Comparison of ENCODE assay signal across 8 mouse cellular contexts in genomic region chr16:32499430-32500037, GRCm38 (mm10). TPM values are rescaled to one million over a fixed set of nuclear protein-coding genes. Genes with fewer than 3 reads are reported as not detected.
DNase-seq lines count a peak whose midpoint lies in the region; ATAC-seq and TF ChIP-seq lines count a peak whose summit lies in the region.

No protein-coding gene starts in this region.

- peaks cover 9% of the 10 kb centered on the region; the same call in 1 of the 2 replicates for H3K27me3 ChIP-seq in forebrain, embryonic 10.5 days (ENCODE audit: poor library complexity, severe bottlenecking)
- peaks cover 5% of the 10 kb centered on the region for H3K27me3 ChIP-seq in heart, embryonic 16.5 days (ENCODE audit: control insufficient read depth, insufficient read depth, low read length)
- H3K27me3 ChIP-seq in liver, postnatal 0 days (ENCODE audit: insufficient read depth, low read length): no peaks in the 10 kb centered on the region
- H3K27me3 ChIP-seq in neural tube, embryonic 15.5 days (replicated peaks): no peaks in the 10 kb centered on the region

- peak overlapping the region; percentile 87 for H3K27ac ChIP-seq in forebrain, embryonic 10.5 days
- no peak overlapping the region for H3K27ac ChIP-seq in heart, embryonic 16.5 days (ENCODE audit: low read length)
- H3K27ac ChIP-seq in liver, postnatal 0 days (ENCODE audit: low read depth): no peak overlapping the region
- H3K27ac ChIP-seq in neural tube, embryonic 15.5 days (replicated peaks): peak overlapping the region; percentile 60

- H3K4me2 ChIP-seq in heart, embryonic 16.5 days (ENCODE audit: low read depth, low read length): peak overlapping the region; percentile 63
- peak overlapping the region; percentile 62 for H3K4me2 ChIP-seq in liver, postnatal 0 days (ENCODE audit: low read depth, low read length)
- H3K4me2 ChIP-seq in neural tube, embryonic 15.5 days: peak overlapping the region; percentile 69

- no peaks in the 10 kb centered on the region for H3K36me3 ChIP-seq in forebrain, embryonic 10.5 days (replicated peaks)
- H3K36me3 ChIP-seq in heart, embryonic 16.5 days (ENCODE audit: control insufficient read depth, insufficient read depth): no peaks in the 10 kb centered on the region
- no peaks in the 10 kb centered on the region for H3K36me3 ChIP-seq in liver, postnatal 0 days (replicated peaks; ENCODE audit: insufficient read depth, low read length)
- H3K36me3 ChIP-seq in neural tube, embryonic 15.5 days: no peaks in the 10 kb centered on the region

- no peak for TF ChIP-seq EP300 in liver, postnatal 0 days (IDR thresholded peaks at IDR 0.05; ENCODE audit: low read depth)

- peak; percentile 78 for DNase-seq in c-Kit-negative CD71-positive TER-119-positive erythroid progenitor cells, embryonic 14.5 days (ENCODE audit: low read depth, low spot score)
- DNase-seq in forebrain, embryonic 10.5 days (ENCODE audit: extremely low spot score, low spot score): peak; percentile 92
- peak; percentile 94 for DNase-seq in kidney, postnatal 4 days
- peak; percentile 91 for DNase-seq in liver, postnatal 0 days
- peak; percentile 94 for DNase-seq in testis, postnatal 10 days (ENCODE audit: low spot score)

- H3K9me3 ChIP-seq in forebrain, embryonic 10.5 days: no peaks in the 10 kb centered on the region
- no peaks in the 10 kb centered on the region for H3K9me3 ChIP-seq in heart, embryonic 16.5 days (replicated peaks; ENCODE audit: control insufficient read depth, low read length)
- H3K9me3 ChIP-seq in liver, postnatal 0 days (ENCODE audit: low read length): no peaks in the 10 kb centered on the region
- H3K9me3 ChIP-seq in neural tube, embryonic 15.5 days (replicated peaks): no peaks in the 10 kb centered on the region

- WGBS in forebrain, embryonic 10.5 days: 11% methylated on average over 22 of the region's 22 CpGs
- WGBS in heart, embryonic 16.5 days: 10% methylated on average over 22 of the region's 22 CpGs
- WGBS in liver, postnatal 0 days (ENCODE audit: insufficient replicate concordance): 13% methylated on average over 22 of the region's 22 CpGs
- 9% methylated on average over 22 of the region's 22 CpGs for WGBS in neural tube, embryonic 15.5 days

- H3K9ac ChIP-seq in heart, embryonic 16.5 days (ENCODE audit: low read length): peak overlapping the region; percentile 60
- no peak overlapping the region for H3K9ac ChIP-seq in liver, postnatal 0 days (replicated peaks)
- peak overlapping the region; percentile 51 for H3K9ac ChIP-seq in neural tube, embryonic 15.5 days (replicated peaks)

- peak; percentile 77 for ATAC-seq in CD4-positive, CD25-positive, alpha-beta regulatory T cell, adult 4 months
- ATAC-seq in heart, embryonic 16.5 days (replicated peaks; ENCODE audit: extremely low read depth, insufficient read depth, low FRiP score): peak; percentile 86
- ATAC-seq in liver, postnatal 0 days: peak; percentile 85
- peak; percentile 93 for ATAC-seq in neural tube, embryonic 15.5 days (ENCODE audit: low FRiP score)

- H3K4me3 ChIP-seq in forebrain, embryonic 10.5 days: peak overlapping the region; percentile 53
- peak overlapping the region; percentile 48 for H3K4me3 ChIP-seq in heart, embryonic 16.5 days (ENCODE audit: low read length)
- no peak overlapping the region for H3K4me3 ChIP-seq in liver, postnatal 0 days (ENCODE audit: low read depth, low read length)
- H3K4me3 ChIP-seq in neural tube, embryonic 15.5 days (replicated peaks): peak overlapping the region; percentile 40

- peak; percentile 99 for TF ChIP-seq CTCF in liver, postnatal 0 days (IDR thresholded peaks at IDR 0.05; ENCODE audit: low read depth)

- peaks cover 3% of the 10 kb centered on the region; the same call in 1 of the 2 replicates for H3K4me1 ChIP-seq in forebrain, embryonic 10.5 days
- 0 out of 2 replicates have a peak, but pooled peaks cover 4% of the 10 kb centered on the region for H3K4me1 ChIP-seq in heart, embryonic 16.5 days (ENCODE audit: control insufficient read depth, insufficient read depth, low read length)
- peaks cover 3% of the 10 kb centered on the region; the same call in 1 of the 2 replicates for H3K4me1 ChIP-seq in liver, postnatal 0 days (ENCODE audit: insufficient read depth)
- peaks cover 10% of the 10 kb centered on the region; the same call in 1 of the 2 replicates for H3K4me1 ChIP-seq in neural tube, embryonic 15.5 days

RNA-seq across cellular contexts. Expression of gene Zdhhc19, which starts 3.5 kb away (rescaled TPM):
- not detected for polyA plus RNA-seq in CD4-positive, CD25-positive, alpha-beta regulatory T cell, adult 4 months (2017; shearing (Covaris generic))
- not detected in 2 replicates for polyA plus RNA-seq in forebrain, embryonic 10.5 days (2016; fragmentation: Nextera tagmentation; extraction: Ambion mirVana)
- not detected in 2 replicates for polyA plus RNA-seq in heart, embryonic 16.5 days (2015; fragmentation: Nextera tagmentation; extraction: Ambion mirVana)
- not detected in 2 replicates for polyA plus RNA-seq in liver, postnatal 0 days (2015; fragmentation: Nextera tagmentation; extraction: Ambion mirVana)
- polyA plus RNA-seq in neural tube, embryonic 15.5 days (2015; fragmentation: Nextera tagmentation; extraction: Ambion mirVana): 0.20 TPM in 1 of 2 replicates, not detected in the other

RNA-seq across cellular contexts. Expression of gene Slc51a, which starts 11.9 kb away (rescaled TPM):
- polyA plus RNA-seq in CD4-positive, CD25-positive, alpha-beta regulatory T cell, adult 4 months (2017; shearing (Covaris generic)): not detected
- 0.28 and 0.37 TPM in 2 replicates for polyA plus RNA-seq in forebrain, embryonic 10.5 days (2016; fragmentation: Nextera tagmentation; extraction: Ambion mirVana)
- polyA plus RNA-seq in heart, embryonic 16.5 days (2015; fragmentation: Nextera tagmentation; extraction: Ambion mirVana): 0.59 and 2.4 TPM in 2 replicates
- polyA plus RNA-seq in liver, postnatal 0 days (2015; fragmentation: Nextera tagmentation; extraction: Ambion mirVana): 0.81 and 1.0 TPM in 2 replicates
- 0.13 and 7.8 TPM in 2 replicates for polyA plus RNA-seq in neural tube, embryonic 15.5 days (2015; fragmentation: Nextera tagmentation; extraction: Ambion mirVana)

Comparison
In these comparisons a context has a peak if more than half of its experiments do, and no peak if none do; other contexts are left out.
1. H3K27ac ChIP-seq: peak in forebrain, embryonic 10.5 days (single experiment) and neural tube, embryonic 15.5 days (single experiment); none in heart, embryonic 16.5 days (single experiment) and liver, postnatal 0 days (single experiment).
2. Peak in every context shown above with its lines, with median percentiles within 50 percentile points of each other: ATAC-seq, DNase-seq and H3K4me2 ChIP-seq.